Mouse (Mus musculus) neural tube, embryonic 13.5 days (tissue): ENCODE measurements around the gene Myoz2. TPM values are rescaled to one million over a fixed set of nuclear protein-coding genes. Genes with fewer than 3 reads are reported as not detected.

Experiments used
- ATAC-seq: fragments of 200-750 bp; cut with Nextera tagmentation; 2 replicates; pipeline ENCODE4 v1.8.0; 2017; ENCODE audit warnings: low read depth, mild to moderate bottlenecking, moderate TSS enrichment, moderate library complexity
- H3K27ac ChIP-seq: fragments of 300-500 bp; sonication (generic); replicated peaks from 2 replicates; pipeline ENCODE4 v1.5.1; 2015; ENCODE audit warnings: moderate library complexity, mild to moderate bottlenecking, inconsistent platforms
- H3K27me3 ChIP-seq: fragments of 300-500 bp; sonication (generic); 2 replicates; pipeline ENCODE4 v1.6.1; 2015; ENCODE audit warnings: mild to moderate bottlenecking, inconsistent platforms
- H3K36me3 ChIP-seq: fragments of 300-500 bp; sonication (generic); 2 replicates; pipeline ENCODE4 v1.6.1; 2015; ENCODE audit warnings: mild to moderate bottlenecking, inconsistent platforms
- H3K4me1 ChIP-seq: fragments of 300-500 bp; sonication (generic); replicated peaks from 2 replicates; pipeline ENCODE4 v1.6.1; 2015; ENCODE audit warnings: inconsistent platforms
- H3K4me2 ChIP-seq: fragments of 300-500 bp; sonication (generic); 2 replicates; pipeline ENCODE4 v1.6.1; 2015; ENCODE audit warnings: inconsistent platforms, mild to moderate bottlenecking, moderate library complexity
- H3K4me3 ChIP-seq: fragments of 300-500 bp; sonication (generic); 2 replicates; pipeline ENCODE4 v1.5.1; 2015; ENCODE audit warnings: mild to moderate bottlenecking, inconsistent platforms
- H3K9ac ChIP-seq: fragments of 300-500 bp; sonication (generic); 2 replicates; pipeline ENCODE4 v1.6.1; 2015; ENCODE audit warnings: moderate library complexity, mild to moderate bottlenecking, inconsistent platforms
- H3K9me3 ChIP-seq: fragments of 300-500 bp; sonication (generic); 2 replicates; pipeline ENCODE4 v1.6.1; 2016; ENCODE audit warnings: inconsistent platforms
- WGBS: fragments of 180-500 bp; shearing (Covaris S2); methylation state at CpG from one replicate; pipeline ENCODE4 v1.1.7; 2015; 5-methylcytosine and 5-hydroxymethylcytosine counted together
- microRNA-seq: library from miRNA; unstranded; fragments of <30 nt; microRNA quantifications from one replicate; pipeline ENCODE4, GENCODE M21; 2016
- polyA plus RNA-seq: library from polyadenylated mRNA; unstranded; fragments of >200 nt; fragmentation: Nextera tagmentation; extraction: Ambion mirVana; gene quantifications from 2 replicates; pipeline ENCODE4 v1.2.1, GENCODE M21; 2015

Gene Myoz2
- polyA plus RNA-seq, 1 experiment from 2014 or later = 0.81 TPM

GRCm38 (mm10) chr3:122968391-122968790, 66.4 kb downstream of the Myoz2 start:
- no peak overlapping the region for H3K27ac ChIP-seq
- ATAC-seq = no peak
- peaks cover 6% of the 10 kb centered on the region for H3K36me3 ChIP-seq
- H3K4me2 ChIP-seq = no peak overlapping the region
- WGBS = 93% methylated on average over 9 of the region's 9 CpGs
- H3K4me1 ChIP-seq = no peaks in the 10 kb centered on the region
- H3K9me3 ChIP-seq = no peaks in the 10 kb centered on the region
- no peak overlapping the region for H3K9ac ChIP-seq
- no peaks in the 10 kb centered on the region for H3K27me3 ChIP-seq
- H3K4me3 ChIP-seq = no peak overlapping the region

GRCm38 (mm10) chr3:122964301-122964700, 70.5 kb downstream of the Myoz2 start:
- 91% methylated on average over 5 of the region's 5 CpGs for WGBS
- no peak overlapping the region for H3K4me3 ChIP-seq
- H3K9ac ChIP-seq = no peak overlapping the region
- H3K9me3 ChIP-seq = no peaks in the 10 kb centered on the region
- H3K4me2 ChIP-seq = no peak overlapping the region
- H3K27me3 ChIP-seq = no peaks in the 10 kb centered on the region
- H3K36me3 ChIP-seq = peaks cover 13% of the 10 kb centered on the region
- ATAC-seq = no peak
- no peak overlapping the region for H3K27ac ChIP-seq
- H3K4me1 ChIP-seq = no peaks in the 10 kb centered on the region

Small RNA genes within 50 kb of the gene (microRNA-seq; reads per million reads assigned to microRNA genes)
- not detected for gene Gm22066

Other genes with a start within 250 kb of the Myoz2 start
- not detected in 2 replicates for gene Fabp2, start 139.9 kb downstream of the Myoz2 start, polyA plus RNA-seq
- not detected in 2 replicates for gene Gm10959, start 115.7 kb downstream of the Myoz2 start, polyA plus RNA-seq
- gene 1810037I17Rik, start 110.8 kb downstream of the Myoz2 start, polyA plus RNA-seq = 105 and 110 TPM in 2 replicates
- gene Usp53, start 50.5 kb downstream of the Myoz2 start, polyA plus RNA-seq = 6.4 and 7.0 TPM in 2 replicates
- gene Synpo2, start 201.1 kb upstream of the Myoz2 start, polyA plus RNA-seq = 2.0 and 2.7 TPM in 2 replicates
- 20.1 and 21.9 TPM in 2 replicates for gene Sec24d, start 232.4 kb upstream of the Myoz2 start, polyA plus RNA-seq